Mouse (Mus musculus): ENCODE results near the gene AC124502.3. TPM values are rescaled to one million over a fixed set of nuclear protein-coding genes. Genes with fewer than 3 reads are reported as not detected.
A peak's percentile ranks its signal among the peaks of the same experiment; 100 is the strongest.

AC124502.3 gene
- polyA plus RNA-seq, 1 experiment: 0.66 TPM

- TF ChIP-seq CTCF (conservative IDR thresholded peaks at IDR 0.05; ENCODE audit: insufficient read depth, insufficient read length, low read depth, low read length): no peak
- TF ChIP-seq POLR2A (IDR thresholded peaks at IDR 0.05; ENCODE audit: low read depth, low read length): no peak
- no peak for DNase-seq
- Histone ChIP-seq H3K27me3 (replicated peaks; ENCODE audit: control insufficient read depth, insufficient read depth, low read length) (no peaks in the 10 kb centered on the region), H3K4me3 (ENCODE audit: insufficient read depth, low read depth, low read length) (no peak overlapping the region), H3K36me3 (ENCODE audit: control insufficient read depth, insufficient read depth, low read length) (no peaks in the 10 kb centered on the region), H3K4me1 (ENCODE audit: control insufficient read depth, insufficient read depth, low read length) (no peaks in the 10 kb centered on the region), H3K27ac (ENCODE audit: insufficient read depth, low read depth, low read length) (no peak overlapping the region)
- WGBS: 55% methylated on average over 5 of the region's 5 CpGs
Observed at GRCm38 (mm10) chr19:5060365-5061330, 22.0 kb downstream of the AC124502.3 start.

- Histone ChIP-seq H3K36me3 (ENCODE audit: control insufficient read depth, insufficient read depth, low read length) (no peaks in the 10 kb centered on the region), H3K4me1 (ENCODE audit: control insufficient read depth, insufficient read depth, low read length) (no peaks in the 10 kb centered on the region; the same call in 1 of the 2 replicates), H3K27me3 (replicated peaks; ENCODE audit: control insufficient read depth, insufficient read depth, low read length) (no peaks in the 10 kb centered on the region), H3K27ac (ENCODE audit: insufficient read depth, low read depth, low read length) (no peak overlapping the region), H3K4me3 (ENCODE audit: insufficient read depth, low read depth, low read length) (no peak overlapping the region)
- WGBS: 88% methylated on average over 5 of the region's 5 CpGs
- TF ChIP-seq CTCF (conservative IDR thresholded peaks at IDR 0.05; ENCODE audit: insufficient read depth, insufficient read length, low read depth, low read length): no peak
- TF ChIP-seq POLR2A (IDR thresholded peaks at IDR 0.05; ENCODE audit: low read depth, low read length): no peak
- no peak for DNase-seq
Observed at GRCm38 (mm10) chr19:5062041-5062440, 23.4 kb downstream of the AC124502.3 start.

- 64% methylated on average over 6 of the region's 6 CpGs for WGBS
- H3K4me1 ChIP-seq (ENCODE audit: control insufficient read depth, insufficient read depth, low read length): no peaks in the 10 kb centered on the region; the same call in 1 of the 2 replicates
- no peak for DNase-seq
- H3K4me3 ChIP-seq (ENCODE audit: insufficient read depth, low read depth, low read length): no peak overlapping the region
- H3K36me3 ChIP-seq (ENCODE audit: control insufficient read depth, insufficient read depth, low read length): no peaks in the 10 kb centered on the region
- TF ChIP-seq POLR2A (IDR thresholded peaks at IDR 0.05; ENCODE audit: low read depth, low read length) (no peak), CTCF (conservative IDR thresholded peaks at IDR 0.05; ENCODE audit: insufficient read depth, insufficient read length, low read depth, low read length) (no peak)
- H3K27me3 ChIP-seq (replicated peaks; ENCODE audit: control insufficient read depth, insufficient read depth, low read length): no peaks in the 10 kb centered on the region
- H3K27ac ChIP-seq (ENCODE audit: insufficient read depth, low read depth, low read length): no peak overlapping the region
Observed at GRCm38 (mm10) chr19:5062446-5062845, 23.8 kb downstream of the AC124502.3 start.

- no peak for DNase-seq
- 47% methylated on average over 7 of the region's 7 CpGs for WGBS
- TF ChIP-seq POLR2A (IDR thresholded peaks at IDR 0.05; ENCODE audit: low read depth, low read length) (no peak), CTCF (conservative IDR thresholded peaks at IDR 0.05; ENCODE audit: insufficient read depth, insufficient read length, low read depth, low read length) (no peak)
- H3K27ac ChIP-seq (ENCODE audit: insufficient read depth, low read depth, low read length): no peak overlapping the region
- H3K4me1 ChIP-seq (ENCODE audit: control insufficient read depth, insufficient read depth, low read length): no peaks in the 10 kb centered on the region; the same call in 1 of the 2 replicates
- H3K27me3 ChIP-seq (replicated peaks; ENCODE audit: control insufficient read depth, insufficient read depth, low read length): no peaks in the 10 kb centered on the region
- no peak overlapping the region for H3K4me3 ChIP-seq (ENCODE audit: insufficient read depth, low read depth, low read length)
- H3K36me3 ChIP-seq (ENCODE audit: control insufficient read depth, insufficient read depth, low read length): no peaks in the 10 kb centered on the region
Observed at GRCm38 (mm10) chr19:5065104-5065503, 26.4 kb downstream of the AC124502.3 start.

GRCm38 (mm10) chr19:5067040-5067799, 28.5 kb downstream of the AC124502.3 start:
- peak; percentile 21 for DNase-seq
- Histone ChIP-seq H3K36me3 (ENCODE audit: control insufficient read depth, insufficient read depth, low read length) (no peaks in the 10 kb centered on the region), H3K27ac (ENCODE audit: insufficient read depth, low read depth, low read length) (peak overlapping the region; percentile 9; the same call in 1 of the 2 replicates), H3K27me3 (replicated peaks; ENCODE audit: control insufficient read depth, insufficient read depth, low read length) (no peaks in the 10 kb centered on the region), H3K4me1 (ENCODE audit: control insufficient read depth, insufficient read depth, low read length) (no peaks in the 10 kb centered on the region; the same call in 1 of the 2 replicates), H3K4me3 (ENCODE audit: insufficient read depth, low read depth, low read length) (peak overlapping the region; percentile 6; the same call in 1 of the 2 replicates)
- 22% methylated on average over 15 of the region's 15 CpGs for WGBS
- TF ChIP-seq CTCF (conservative IDR thresholded peaks at IDR 0.05; ENCODE audit: insufficient read depth, insufficient read length, low read depth, low read length) (no peak), POLR2A (IDR thresholded peaks at IDR 0.05; ENCODE audit: low read depth, low read length) (no peak)

- Histone ChIP-seq H3K27me3 (replicated peaks; ENCODE audit: control insufficient read depth, insufficient read depth, low read length) (no peaks in the 10 kb centered on the region), H3K36me3 (ENCODE audit: control insufficient read depth, insufficient read depth, low read length) (no peaks in the 10 kb centered on the region), H3K4me3 (ENCODE audit: insufficient read depth, low read depth, low read length) (peak within 1 kb of the TSS; percentile 40), H3K4me1 (ENCODE audit: control insufficient read depth, insufficient read depth, low read length) (no peaks in the 10 kb centered on the region; the same call in 1 of the 2 replicates), H3K27ac (ENCODE audit: insufficient read depth, low read depth, low read length) (peak within 1 kb of the TSS; percentile 9; the same call in 1 of the 2 replicates)
- WGBS: under 1% methylated on average over 56 of the region's 56 CpGs
- peak; percentile 77 for DNase-seq
- TF ChIP-seq POLR2A (IDR thresholded peaks at IDR 0.05; ENCODE audit: low read depth, low read length) (no peak), CTCF (conservative IDR thresholded peaks at IDR 0.05; ENCODE audit: insufficient read depth, insufficient read length, low read depth, low read length) (no peak)
Observed at GRCm38 (mm10) chr19:5067867-5068569, 29.3 kb downstream of the AC124502.3 start, which contains the start of gene Cd248. TSS of gene Cd248 (plus strand) at chr19:5068078.
